Mouse (Mus musculus): Measurements from ENCODE around the gene Metap2. TPM values are rescaled to one million over a fixed set of nuclear protein-coding genes. Genes with fewer than 3 reads are reported as not detected.

Metap2 gene
- polyA plus RNA-seq, 1 experiment from 2014 or later, result 275 TPM

DNA sequence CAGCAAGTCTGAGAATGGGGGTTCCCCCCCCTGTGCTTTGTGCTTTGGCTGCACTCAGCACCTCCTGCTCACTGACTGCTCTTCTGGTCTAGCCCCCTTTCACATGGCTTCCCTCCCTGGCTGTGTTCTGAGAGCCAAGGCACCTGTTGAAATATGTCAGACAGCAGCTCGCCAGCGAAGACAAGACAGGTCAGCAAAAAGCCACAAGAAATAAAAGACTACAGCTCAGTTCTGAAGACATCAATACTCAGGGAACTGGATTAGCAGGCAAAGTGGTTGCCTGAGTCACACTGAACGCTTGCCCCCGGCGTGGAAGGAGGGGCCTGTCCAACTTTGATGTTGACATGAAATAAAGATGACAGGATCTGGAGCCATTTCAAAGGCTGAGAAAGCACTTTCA lies 36.0 kb upstream of the Metap2 start:
- no peak overlapping the region for H3K27ac ChIP-seq (replicated peaks; ENCODE audit: low read depth, low read length)
- H3K27me3 ChIP-seq (ENCODE audit: control insufficient read depth, insufficient read depth, low read length), result no peaks in the 10 kb centered on the region
- ATAC-seq (ENCODE audit: insufficient number of reproducible peaks, low FRiP score, low TSS enrichment, low read depth), result no peak; the same call in 1 of the 2 replicates
- 53% methylated on average over 5 of the region's 5 CpGs for WGBS
- H3K4me1 ChIP-seq (ENCODE audit: control insufficient read depth, insufficient read depth, low read length), result no peaks in the 10 kb centered on the region
- H3K4me2 ChIP-seq (ENCODE audit: low read depth, severe bottlenecking), result no peak overlapping the region
- no peak overlapping the region for H3K4me3 ChIP-seq (ENCODE audit: low read depth, low read length)
- H3K9me3 ChIP-seq (ENCODE audit: control insufficient read depth, low read length), result no peaks in the 10 kb centered on the region
- DNase-seq (ENCODE audit: low spot score), result no peak
- no peak overlapping the region for H3K9ac ChIP-seq (ENCODE audit: low read length)
- no peaks in the 10 kb centered on the region for H3K36me3 ChIP-seq (ENCODE audit: control insufficient read depth, insufficient read depth, low read length)

DNA sequence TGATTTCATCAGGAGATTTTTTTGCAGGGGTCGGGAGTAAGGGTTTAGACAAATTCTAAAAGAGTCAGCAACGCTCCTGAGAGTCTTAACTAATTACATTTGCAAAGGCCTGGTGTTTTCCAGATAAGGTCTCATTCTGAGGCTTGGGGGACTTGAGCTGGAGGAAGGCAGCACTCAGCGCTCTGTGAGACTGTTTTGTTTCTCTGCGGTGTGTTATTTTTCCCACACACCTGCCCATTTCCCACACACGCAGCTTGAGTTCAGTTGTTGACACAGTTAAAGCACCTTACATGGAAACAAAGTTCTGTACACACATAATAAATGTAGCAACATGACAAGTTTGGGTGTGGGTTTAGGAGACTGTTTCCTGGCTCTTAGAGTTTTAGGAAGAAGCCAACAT lies 35.1 kb upstream of the Metap2 start:
- no peak overlapping the region for H3K9ac ChIP-seq (ENCODE audit: low read length)
- WGBS, result 75% methylated on average over 5 of the region's 5 CpGs
- H3K4me1 ChIP-seq (ENCODE audit: control insufficient read depth, insufficient read depth, low read length), result no peaks in the 10 kb centered on the region
- H3K27ac ChIP-seq (replicated peaks; ENCODE audit: low read depth, low read length), result no peak overlapping the region
- no peak for ATAC-seq (ENCODE audit: insufficient number of reproducible peaks, low FRiP score, low TSS enrichment, low read depth)
- H3K36me3 ChIP-seq (ENCODE audit: control insufficient read depth, insufficient read depth, low read length), result no peaks in the 10 kb centered on the region
- no peak overlapping the region for H3K4me3 ChIP-seq (ENCODE audit: low read depth, low read length)
- no peaks in the 10 kb centered on the region for H3K9me3 ChIP-seq (ENCODE audit: control insufficient read depth, low read length)
- H3K27me3 ChIP-seq (ENCODE audit: control insufficient read depth, insufficient read depth, low read length), result no peaks in the 10 kb centered on the region
- no peak for DNase-seq (ENCODE audit: low spot score)
- no peak overlapping the region for H3K4me2 ChIP-seq (ENCODE audit: low read depth, severe bottlenecking)

DNA sequence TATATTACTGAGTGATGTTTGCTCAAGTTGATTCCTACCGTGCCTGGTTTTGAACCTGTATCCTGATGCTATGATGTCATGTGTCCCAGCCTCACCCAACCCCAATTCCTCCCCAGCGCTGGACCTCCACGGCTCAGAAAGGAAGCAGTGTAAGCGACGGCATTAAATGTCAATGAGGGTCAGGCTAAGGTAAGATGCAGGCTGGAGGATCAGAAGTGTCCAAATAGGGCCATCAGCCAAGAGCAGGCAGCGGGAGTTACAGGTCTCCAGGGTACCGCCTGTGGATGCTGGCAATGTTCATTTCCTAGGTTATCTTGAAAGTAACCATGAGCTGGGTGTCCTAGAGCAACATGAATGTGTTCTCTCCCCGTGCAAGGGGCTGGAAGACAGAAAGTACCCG lies 34.5 kb upstream of the Metap2 start:
- H3K27ac ChIP-seq (replicated peaks; ENCODE audit: low read depth, low read length), result no peak overlapping the region
- no peak overlapping the region for H3K9ac ChIP-seq (ENCODE audit: low read length)
- no peak overlapping the region for H3K4me3 ChIP-seq (ENCODE audit: low read depth, low read length)
- H3K4me2 ChIP-seq (ENCODE audit: low read depth, severe bottlenecking), result no peak overlapping the region
- H3K9me3 ChIP-seq (ENCODE audit: control insufficient read depth, low read length), result no peaks in the 10 kb centered on the region
- no peaks in the 10 kb centered on the region for H3K36me3 ChIP-seq (ENCODE audit: control insufficient read depth, insufficient read depth, low read length)
- DNase-seq (ENCODE audit: low spot score), result no peak
- H3K4me1 ChIP-seq (ENCODE audit: control insufficient read depth, insufficient read depth, low read length), result no peaks in the 10 kb centered on the region
- 72% methylated on average over 9 of the region's 9 CpGs for WGBS
- no peaks in the 10 kb centered on the region for H3K27me3 ChIP-seq (ENCODE audit: control insufficient read depth, insufficient read depth, low read length)
- ATAC-seq (ENCODE audit: insufficient number of reproducible peaks, low FRiP score, low TSS enrichment, low read depth), result no peak

DNA sequence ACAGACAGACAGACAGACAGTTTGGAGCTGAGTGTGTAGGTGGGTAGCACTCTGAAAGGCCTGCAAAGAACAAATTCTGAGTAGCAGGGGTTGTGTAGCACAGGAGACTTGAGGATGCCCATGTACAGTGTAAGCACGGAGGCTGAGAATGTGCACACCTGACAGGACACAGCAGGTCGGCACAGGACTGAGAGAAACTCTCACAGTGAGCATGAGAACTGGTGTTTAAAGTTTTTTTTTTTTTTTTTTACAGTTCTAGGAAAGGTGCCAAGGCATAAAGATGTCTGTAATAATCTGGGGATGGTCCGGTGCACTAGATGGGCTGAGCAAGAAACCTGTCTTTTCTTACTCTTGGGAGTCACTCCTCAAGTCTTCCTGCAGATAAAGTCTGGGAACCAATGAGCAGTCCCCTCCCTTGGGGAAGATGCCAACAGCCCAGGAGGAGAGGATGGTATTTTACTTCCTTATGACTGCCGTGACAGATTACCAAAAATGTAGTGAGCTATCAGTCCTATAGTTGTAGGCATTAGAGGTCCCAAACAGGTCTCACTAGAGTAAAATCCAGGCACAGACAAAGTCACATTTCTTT lies 33.4 kb upstream of the Metap2 start:
- 86% methylated on average over 4 of the region's 4 CpGs for WGBS
- no peak for ATAC-seq (ENCODE audit: insufficient number of reproducible peaks, low FRiP score, low TSS enrichment, low read depth)
- Histone ChIP-seq H3K4me3 (ENCODE audit: low read depth, low read length) (no peak overlapping the region), H3K4me2 (ENCODE audit: low read depth, severe bottlenecking) (no peak overlapping the region), H3K36me3 (ENCODE audit: control insufficient read depth, insufficient read depth, low read length) (no peaks in the 10 kb centered on the region), H3K27me3 (ENCODE audit: control insufficient read depth, insufficient read depth, low read length) (no peaks in the 10 kb centered on the region), H3K9me3 (ENCODE audit: control insufficient read depth, low read length) (no peaks in the 10 kb centered on the region), H3K9ac (ENCODE audit: low read length) (no peak overlapping the region), H3K4me1 (ENCODE audit: control insufficient read depth, insufficient read depth, low read length) (no peaks in the 10 kb centered on the region), H3K27ac (replicated peaks; ENCODE audit: low read depth, low read length) (no peak overlapping the region)
- DNase-seq (ENCODE audit: low spot score), result no peak

DNA sequence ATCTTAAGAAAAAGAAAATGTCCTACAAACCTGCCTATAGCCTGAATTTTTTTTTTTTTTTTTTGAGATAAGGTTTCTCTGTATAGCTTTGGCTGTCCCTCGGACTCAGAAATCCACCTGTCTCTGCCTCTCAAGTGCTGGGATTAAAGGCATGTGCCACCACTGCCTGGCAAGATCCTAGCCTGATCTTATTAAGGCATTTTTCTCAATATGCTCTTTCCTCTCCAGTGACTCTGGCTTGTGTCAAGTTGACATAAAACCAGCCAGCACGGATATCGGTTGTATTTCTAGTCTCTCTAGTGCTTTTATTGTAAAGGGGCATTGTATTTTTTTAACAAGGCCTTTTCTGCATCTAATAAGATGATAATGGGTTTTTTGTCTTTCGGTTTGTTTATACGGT lies 27.8 kb upstream of the Metap2 start:
- WGBS, result 84% methylated on average over 5 of the region's 5 CpGs
- no peaks in the 10 kb centered on the region for H3K36me3 ChIP-seq (ENCODE audit: control insufficient read depth, insufficient read depth, low read length)
- no peak overlapping the region for H3K9ac ChIP-seq (ENCODE audit: low read length)
- no peak overlapping the region for H3K27ac ChIP-seq (replicated peaks; ENCODE audit: low read depth, low read length)
- H3K4me1 ChIP-seq (ENCODE audit: control insufficient read depth, insufficient read depth, low read length), result no peaks in the 10 kb centered on the region
- ATAC-seq (ENCODE audit: insufficient number of reproducible peaks, low FRiP score, low TSS enrichment, low read depth) (no peak), DNase-seq (ENCODE audit: low spot score) (no peak)
- no peak overlapping the region for H3K4me2 ChIP-seq (ENCODE audit: low read depth, severe bottlenecking)
- H3K9me3 ChIP-seq (ENCODE audit: control insufficient read depth, low read length), result no peaks in the 10 kb centered on the region
- H3K27me3 ChIP-seq (ENCODE audit: control insufficient read depth, insufficient read depth, low read length), result no peaks in the 10 kb centered on the region
- no peak overlapping the region for H3K4me3 ChIP-seq (ENCODE audit: low read depth, low read length)

DNA sequence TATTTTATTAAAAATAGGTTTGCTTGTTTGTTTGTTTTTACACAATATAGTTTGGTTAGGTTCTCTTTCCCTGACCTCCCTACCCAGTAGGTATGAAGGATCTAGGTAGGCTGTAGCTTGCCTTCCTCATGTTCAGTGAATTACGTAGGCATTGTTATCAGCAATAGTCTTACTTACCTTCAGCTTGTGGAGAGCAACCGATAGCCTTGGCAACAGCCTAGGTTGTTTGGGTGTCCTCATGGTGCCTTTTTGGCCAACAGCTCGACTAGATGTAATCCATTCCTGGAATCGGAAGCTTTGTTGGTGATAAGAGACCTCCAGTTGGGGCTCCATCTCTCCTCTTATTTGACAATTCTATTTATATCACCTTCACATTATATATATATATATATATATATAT lies 24.3 kb upstream of the Metap2 start:
- Histone ChIP-seq H3K4me1 (ENCODE audit: control insufficient read depth, insufficient read depth, low read length) (no peaks in the 10 kb centered on the region), H3K9ac (ENCODE audit: low read length) (no peak overlapping the region), H3K9me3 (ENCODE audit: control insufficient read depth, low read length) (no peaks in the 10 kb centered on the region), H3K27ac (replicated peaks; ENCODE audit: low read depth, low read length) (no peak overlapping the region), H3K27me3 (ENCODE audit: control insufficient read depth, insufficient read depth, low read length) (no peaks in the 10 kb centered on the region), H3K4me2 (ENCODE audit: low read depth, severe bottlenecking) (no peak overlapping the region), H3K36me3 (ENCODE audit: control insufficient read depth, insufficient read depth, low read length) (no peaks in the 10 kb centered on the region), H3K4me3 (ENCODE audit: low read depth, low read length) (no peak overlapping the region)
- 95% methylated on average over 4 of the region's 4 CpGs for WGBS
- ATAC-seq (ENCODE audit: insufficient number of reproducible peaks, low FRiP score, low TSS enrichment, low read depth) (no peak), DNase-seq (ENCODE audit: low spot score) (no peak)

DNA sequence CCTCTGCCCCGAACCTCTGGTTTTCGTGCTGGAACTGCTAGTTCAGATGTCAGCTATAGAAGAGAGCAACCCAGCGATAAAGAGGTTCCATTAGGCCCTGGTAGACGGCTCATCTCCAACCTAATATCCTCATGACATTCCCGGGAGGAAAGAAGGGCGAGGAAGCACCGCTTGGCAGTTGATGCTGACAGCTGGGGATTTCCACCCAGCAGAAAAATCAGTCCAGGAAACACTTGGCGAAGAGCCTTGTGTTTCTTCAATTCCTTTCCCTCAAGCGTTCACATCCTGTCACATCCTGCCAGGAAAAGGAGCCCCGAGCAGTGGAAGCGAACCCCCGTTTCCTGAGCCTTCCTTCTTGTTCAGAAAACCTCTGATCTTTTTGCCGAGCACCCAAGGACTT lies 22.3 kb upstream of the Metap2 start:
- H3K9ac ChIP-seq (ENCODE audit: low read length), result no peak overlapping the region
- H3K4me2 ChIP-seq (ENCODE audit: low read depth, severe bottlenecking), result no peak overlapping the region
- H3K4me3 ChIP-seq (ENCODE audit: low read depth, low read length), result no peak overlapping the region
- no peaks in the 10 kb centered on the region for H3K9me3 ChIP-seq (ENCODE audit: control insufficient read depth, low read length)
- H3K27ac ChIP-seq (replicated peaks; ENCODE audit: low read depth, low read length), result no peak overlapping the region
- DNase-seq (ENCODE audit: low spot score) (no peak), ATAC-seq (ENCODE audit: insufficient number of reproducible peaks, low FRiP score, low TSS enrichment, low read depth) (no peak)
- no peaks in the 10 kb centered on the region for H3K36me3 ChIP-seq (ENCODE audit: control insufficient read depth, insufficient read depth, low read length)
- 79% methylated on average over 13 of the region's 13 CpGs for WGBS
- H3K27me3 ChIP-seq (ENCODE audit: control insufficient read depth, insufficient read depth, low read length), result no peaks in the 10 kb centered on the region
- H3K4me1 ChIP-seq (ENCODE audit: control insufficient read depth, insufficient read depth, low read length), result peaks cover 4% of the 10 kb centered on the region; the same call in 1 of the 2 replicates

DNA sequence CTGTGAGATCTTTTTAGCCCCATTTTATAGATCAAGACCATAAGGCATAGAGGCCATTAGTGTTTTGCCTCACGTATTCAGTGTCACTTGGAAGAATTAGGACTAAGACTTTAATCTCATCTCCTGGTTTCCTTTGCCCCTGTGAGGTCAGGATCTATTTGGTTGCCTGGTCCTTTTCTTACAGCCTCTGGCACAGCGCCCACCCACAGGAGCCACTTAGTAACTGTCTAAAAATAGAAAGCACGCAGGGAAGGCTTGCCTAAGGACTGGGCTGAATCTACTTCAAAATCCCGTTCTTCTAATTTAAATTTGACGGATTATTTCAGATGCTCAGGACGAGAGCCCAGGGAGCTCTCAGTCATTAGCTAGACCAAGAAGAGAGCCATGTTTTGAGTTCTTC lies 21.8 kb upstream of the Metap2 start:
- Histone ChIP-seq H3K36me3 (ENCODE audit: control insufficient read depth, insufficient read depth, low read length) (no peaks in the 10 kb centered on the region), H3K27ac (replicated peaks; ENCODE audit: low read depth, low read length) (no peak overlapping the region), H3K27me3 (ENCODE audit: control insufficient read depth, insufficient read depth, low read length) (no peaks in the 10 kb centered on the region), H3K4me3 (ENCODE audit: low read depth, low read length) (no peak overlapping the region), H3K4me1 (ENCODE audit: control insufficient read depth, insufficient read depth, low read length) (peaks cover 4% of the 10 kb centered on the region; the same call in 1 of the 2 replicates), H3K9ac (ENCODE audit: low read length) (no peak overlapping the region), H3K4me2 (ENCODE audit: low read depth, severe bottlenecking) (no peak overlapping the region), H3K9me3 (ENCODE audit: control insufficient read depth, low read length) (no peaks in the 10 kb centered on the region)
- ATAC-seq (ENCODE audit: insufficient number of reproducible peaks, low FRiP score, low TSS enrichment, low read depth) (no peak), DNase-seq (ENCODE audit: low spot score) (no peak)
- 63% methylated on average over 6 of the region's 6 CpGs for WGBS

DNA sequence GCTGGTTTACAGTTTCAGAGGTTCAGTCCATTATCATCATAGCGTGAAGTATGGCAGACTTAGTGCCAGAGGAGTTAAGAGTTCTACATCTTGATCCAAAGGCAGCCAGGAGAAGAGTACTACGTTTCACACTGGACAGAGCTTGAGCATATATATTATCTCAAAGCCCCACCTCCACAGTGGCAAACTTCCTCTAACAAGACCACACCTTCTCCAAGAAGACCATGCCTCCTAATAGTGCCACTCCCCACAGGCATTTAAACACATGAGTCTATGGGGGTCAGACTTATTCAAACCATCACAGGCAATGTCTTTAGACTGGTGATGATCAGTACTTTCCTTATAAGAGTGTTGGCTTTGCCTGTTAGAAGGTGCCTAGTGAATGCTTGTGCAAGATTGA lies 21.2 kb upstream of the Metap2 start:
- no peak overlapping the region for H3K4me3 ChIP-seq (ENCODE audit: low read depth, low read length)
- DNase-seq (ENCODE audit: low spot score) (no peak), ATAC-seq (ENCODE audit: insufficient number of reproducible peaks, low FRiP score, low TSS enrichment, low read depth) (no peak)
- WGBS, result 85% methylated on average over 2 of the region's 2 CpGs
- no peaks in the 10 kb centered on the region for H3K36me3 ChIP-seq (ENCODE audit: control insufficient read depth, insufficient read depth, low read length)
- H3K9ac ChIP-seq (ENCODE audit: low read length), result no peak overlapping the region
- H3K9me3 ChIP-seq (ENCODE audit: control insufficient read depth, low read length), result no peaks in the 10 kb centered on the region
- no peak overlapping the region for H3K4me2 ChIP-seq (ENCODE audit: low read depth, severe bottlenecking)
- peaks cover 4% of the 10 kb centered on the region; the same call in 1 of the 2 replicates for H3K4me1 ChIP-seq (ENCODE audit: control insufficient read depth, insufficient read depth, low read length)
- no peaks in the 10 kb centered on the region for H3K27me3 ChIP-seq (ENCODE audit: control insufficient read depth, insufficient read depth, low read length)
- H3K27ac ChIP-seq (replicated peaks; ENCODE audit: low read depth, low read length), result no peak overlapping the region

Measured in limb, embryonic 11.5 days (tissue).